Mouse (Mus musculus) left cerebral cortex, adult 18-20 months (tissue): ENCODE measurements at regions not wholly inside any gene's neighbourhood (a gene's known extent, or its start where the extent isn't known, plus 50 kb on each side); places are given as distances from the start of the nearest gene placed in this dataset.

Experiments
- DNase-seq, 2 experiments: peaks; one replicate each; pipeline ENCODE4 v3.0.0; 2021 to 2022; ENCODE audit warnings: low spot score in 2 of 2, mixed read lengths in 1 of 2

GRCm38 (mm10) chr11:24682423-24682822 is 604.6 kb downstream of the Bcl11a start:
- DNase-seq, result no peak

- no peak for DNase-seq
These were observed 608.0 kb downstream of the Bcl11a start for GRCm38 (mm10) chr11:24685545-24686467.

- DNase-seq, result no peak
These were observed 610.4 kb downstream of the Bcl11a start for GRCm38 (mm10) chr11:24688160-24688782.

- peak; percentile 16 to 61 for DNase-seq
These were observed 612.0 kb downstream of the Bcl11a start for GRCm38 (mm10) chr11:24689807-24690333.

GRCm38 (mm10) chr11:24693926-24694325 is 616.1 kb downstream of the Bcl11a start:
- DNase-seq, result no peak

GRCm38 (mm10) chr11:24695010-24695720 is 617.3 kb downstream of the Bcl11a start:
- no peak for DNase-seq

GRCm38 (mm10) chr11:24696561-24696960 is 618.7 kb downstream of the Bcl11a start:
- DNase-seq, result no peak

- DNase-seq, result no peak
These were observed 630.9 kb downstream of the Bcl11a start for GRCm38 (mm10) chr11:24708790-24709189.

GRCm38 (mm10) chr11:24716539-24717287 is 638.9 kb downstream of the Bcl11a start:
- DNase-seq, result peak; percentile 5 to 6

- no peak for DNase-seq
These were observed 646.5 kb downstream of the Bcl11a start for GRCm38 (mm10) chr11:24724259-24724937.

GRCm38 (mm10) chr11:24726331-24726730 is 648.5 kb downstream of the Bcl11a start:
- DNase-seq, result no peak

- no peak for DNase-seq
These were observed 649.5 kb downstream of the Bcl11a start for GRCm38 (mm10) chr11:24727404-24727803.

GRCm38 (mm10) chr11:24731431-24731830 is 653.6 kb downstream of the Bcl11a start:
- no peak for DNase-seq

GRCm38 (mm10) chr11:24739710-24740255 is 661.9 kb downstream of the Bcl11a start:
- DNase-seq, result no peak

GRCm38 (mm10) chr11:24740466-24740865 is 662.6 kb downstream of the Bcl11a start:
- DNase-seq, result no peak

- DNase-seq, result peak; percentile 59
These were observed 664.7 kb downstream of the Bcl11a start for GRCm38 (mm10) chr11:24742561-24742960.

- DNase-seq, result no peak
These were observed 665.6 kb downstream of the Bcl11a start for GRCm38 (mm10) chr11:24743439-24743838.

- DNase-seq, result no peak
These were observed 668.0 kb downstream of the Bcl11a start for GRCm38 (mm10) chr11:24745841-24746240.

- no peak for DNase-seq
These were observed 672.4 kb downstream of the Bcl11a start for GRCm38 (mm10) chr11:24750144-24750779.
